Mouse (Mus musculus): Measurements from ENCODE around the gene Glt6d1. TPM values are rescaled to one million over a fixed set of nuclear protein-coding genes. Genes with fewer than 3 reads are reported as not detected.

Glt6d1 gene
- polyA plus RNA-seq, 2 experiments, result not detected

DNA sequence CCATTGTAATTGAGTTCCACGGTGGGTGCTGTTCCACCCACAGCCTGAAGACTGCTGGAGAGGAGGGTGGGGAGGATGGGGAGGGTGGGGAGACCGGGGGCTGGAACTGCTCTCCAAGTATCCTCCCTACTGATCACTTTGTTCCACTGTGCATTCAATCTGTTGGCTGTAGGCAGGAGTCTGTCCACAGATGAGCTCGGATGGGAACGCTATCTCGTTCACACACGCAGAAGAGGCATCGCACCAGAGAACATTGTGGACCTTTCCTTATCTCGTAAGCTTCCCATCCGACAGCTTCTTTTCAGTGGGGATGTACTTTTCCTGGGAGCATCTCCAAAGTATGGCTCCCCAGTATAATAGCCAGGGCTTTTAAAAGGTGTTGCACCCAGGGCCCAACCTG, 36.6 kb downstream of the Glt6d1 start:
- no peaks in the 10 kb centered on the region for H3K27me3 ChIP-seq (ENCODE audit: control insufficient read depth, insufficient read depth, low read length)
- H3K4me3 ChIP-seq (replicated peaks; ENCODE audit: low read length), result no peak overlapping the region
- H3K4me1 ChIP-seq (ENCODE audit: control insufficient read depth, insufficient read depth, low read length), result no peaks in the 10 kb centered on the region
- H3K4me2 ChIP-seq (replicated peaks; ENCODE audit: low read depth, low read length, severe bottlenecking), result no peak overlapping the region
- H3K9ac ChIP-seq (ENCODE audit: low read depth, low read length, severe bottlenecking), result no peak overlapping the region
- WGBS, result 92% methylated on average over 9 of the region's 9 CpGs
- H3K9me3 ChIP-seq (ENCODE audit: control insufficient read depth, low read length), result no peaks in the 10 kb centered on the region
- no peak overlapping the region for H3K27ac ChIP-seq (replicated peaks; ENCODE audit: low read depth, low read length)
- TF ChIP-seq POLR2A (IDR thresholded peaks at IDR 0.05; ENCODE audit: borderline replicate concordance, extremely low read depth, insufficient read depth, insufficient read length), result no peak
- no peak for DNase-seq (ENCODE audit: low spot score)
- ATAC-seq (ENCODE audit: low FRiP score, low read depth), result no peak
- H3K36me3 ChIP-seq (ENCODE audit: control insufficient read depth, insufficient read depth, low read length), result no peaks in the 10 kb centered on the region

DNA sequence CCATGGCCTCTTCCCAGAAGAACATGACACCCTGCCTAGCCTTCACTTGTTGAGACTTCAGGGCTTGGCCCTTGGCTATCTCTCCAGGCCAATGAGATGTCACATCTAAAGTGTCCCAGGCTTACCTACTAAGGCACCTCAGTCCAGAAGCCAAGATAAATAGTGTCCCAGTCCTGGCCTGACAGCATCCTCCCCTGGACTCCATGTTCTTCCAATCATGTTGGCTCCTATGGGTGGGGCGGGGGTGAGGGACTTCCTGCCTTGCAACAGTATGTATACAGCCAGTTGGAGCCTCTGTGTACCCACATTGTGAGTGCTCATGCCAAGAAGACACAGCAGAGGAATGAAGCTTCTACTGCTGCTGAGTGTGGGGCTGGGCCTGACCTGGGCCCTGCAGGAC, 38.9 kb downstream of the Glt6d1 start, which contains the start of gene Lcn11:
Lcn11 (plus strand) TSS at position 301 of the 400 bp plus-strand sequence.
- Histone ChIP-seq H3K36me3 (ENCODE audit: control insufficient read depth, insufficient read depth, low read length) (no peaks in the 10 kb centered on the region), H3K4me3 (replicated peaks; ENCODE audit: low read length) (no peak within 1 kb of the TSS), H3K4me1 (ENCODE audit: control insufficient read depth, insufficient read depth, low read length) (no peaks in the 10 kb centered on the region), H3K9ac (ENCODE audit: low read depth, low read length, severe bottlenecking) (no peak within 1 kb of the TSS), H3K27ac (replicated peaks; ENCODE audit: low read depth, low read length) (no peak within 1 kb of the TSS), H3K27me3 (ENCODE audit: control insufficient read depth, insufficient read depth, low read length) (no peaks in the 10 kb centered on the region), H3K9me3 (ENCODE audit: control insufficient read depth, low read length) (no peaks in the 10 kb centered on the region), H3K4me2 (replicated peaks; ENCODE audit: low read depth, low read length, severe bottlenecking) (no peak within 1 kb of the TSS)
- TF ChIP-seq POLR2A (IDR thresholded peaks at IDR 0.05; ENCODE audit: borderline replicate concordance, extremely low read depth, insufficient read depth, insufficient read length), result no peak
- ATAC-seq (ENCODE audit: low FRiP score, low read depth) (no peak), DNase-seq (ENCODE audit: low spot score) (no peak)
- 100% methylated on average over 1 of the region's 1 CpGs for WGBS

DNA sequence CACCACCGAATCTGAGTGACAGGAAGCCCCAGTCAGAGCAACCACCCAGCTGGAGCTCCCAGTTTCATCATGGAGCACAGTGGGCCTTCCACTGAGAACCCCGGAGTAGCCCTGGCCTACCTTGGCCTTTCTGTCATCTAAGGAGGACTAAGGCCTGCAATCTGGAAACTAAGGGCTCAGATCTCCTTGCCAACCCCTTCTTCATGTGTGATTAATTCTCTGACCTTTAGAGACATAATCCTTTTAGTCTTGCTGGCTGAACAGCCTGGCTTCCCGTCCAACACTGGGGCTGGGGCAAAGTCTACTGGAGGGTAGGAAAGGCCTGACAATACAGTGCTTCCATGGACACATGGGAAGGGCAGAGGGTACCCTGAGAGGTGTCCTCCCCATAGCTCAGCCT, 39.7 kb downstream of the Glt6d1 start:
- H3K4me2 ChIP-seq (replicated peaks; ENCODE audit: low read depth, low read length, severe bottlenecking), result no peak overlapping the region
- no peaks in the 10 kb centered on the region for H3K4me1 ChIP-seq (ENCODE audit: control insufficient read depth, insufficient read depth, low read length)
- no peak overlapping the region for H3K27ac ChIP-seq (replicated peaks; ENCODE audit: low read depth, low read length)
- H3K36me3 ChIP-seq (ENCODE audit: control insufficient read depth, insufficient read depth, low read length), result no peaks in the 10 kb centered on the region
- H3K27me3 ChIP-seq (ENCODE audit: control insufficient read depth, insufficient read depth, low read length), result no peaks in the 10 kb centered on the region
- DNase-seq (ENCODE audit: low spot score), result no peak
- WGBS, result 81% methylated on average over 3 of the region's 3 CpGs
- no peak for TF ChIP-seq POLR2A (IDR thresholded peaks at IDR 0.05; ENCODE audit: borderline replicate concordance, extremely low read depth, insufficient read depth, insufficient read length)
- H3K9me3 ChIP-seq (ENCODE audit: control insufficient read depth, low read length), result no peaks in the 10 kb centered on the region
- H3K4me3 ChIP-seq (replicated peaks; ENCODE audit: low read length), result no peak overlapping the region
- H3K9ac ChIP-seq (ENCODE audit: low read depth, low read length, severe bottlenecking), result no peak overlapping the region
- ATAC-seq (ENCODE audit: low FRiP score, low read depth), result no peak

DNA sequence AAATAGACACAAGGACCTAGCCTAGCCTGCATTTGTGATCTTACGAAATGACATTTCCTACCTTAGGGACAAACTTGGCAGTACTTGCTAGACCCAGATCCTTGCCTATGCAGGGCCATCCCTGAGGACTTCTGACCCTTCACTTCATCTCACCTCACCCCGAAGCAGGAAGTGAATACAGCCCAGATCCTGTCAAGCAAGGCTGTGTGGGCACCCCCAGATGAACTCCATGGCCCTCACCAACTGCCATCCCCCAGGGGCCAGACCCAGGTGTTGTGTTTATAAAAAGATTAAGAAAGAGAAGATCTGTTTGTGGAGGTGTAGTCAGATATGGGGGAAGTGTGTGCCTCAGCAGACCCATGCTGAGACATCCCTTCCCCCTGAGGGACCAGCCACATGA, 41.0 kb downstream of the Glt6d1 start:
- no peaks in the 10 kb centered on the region for H3K9me3 ChIP-seq (ENCODE audit: control insufficient read depth, low read length)
- 68% methylated on average over 2 of the region's 2 CpGs for WGBS
- H3K4me2 ChIP-seq (replicated peaks; ENCODE audit: low read depth, low read length, severe bottlenecking), result no peak overlapping the region

DNA sequence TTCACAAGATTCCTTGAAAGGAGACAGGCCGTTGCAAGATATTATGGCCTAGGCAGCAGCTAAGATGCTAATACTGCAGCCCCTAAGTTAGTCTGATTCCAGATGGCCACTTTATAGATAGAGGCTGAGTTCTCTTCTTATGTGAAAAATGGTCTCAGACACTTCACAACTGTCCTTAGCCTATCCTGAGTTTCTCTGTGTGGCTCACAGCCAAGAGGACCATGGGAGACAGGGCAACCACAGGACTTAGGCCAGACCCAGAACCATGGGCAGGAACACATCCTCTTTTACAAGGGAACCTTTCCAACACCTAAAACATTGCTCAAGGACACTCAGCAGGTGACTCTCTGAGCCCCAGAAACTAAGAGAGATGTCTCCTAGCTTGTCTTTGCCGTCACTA, 42.1 kb downstream of the Glt6d1 start:
- DNase-seq (ENCODE audit: low spot score), result no peak
- Histone ChIP-seq H3K4me2 (replicated peaks; ENCODE audit: low read depth, low read length, severe bottlenecking) (no peak overlapping the region), H3K27ac (replicated peaks; ENCODE audit: low read depth, low read length) (no peak overlapping the region), H3K4me3 (replicated peaks; ENCODE audit: low read length) (no peak overlapping the region), H3K4me1 (ENCODE audit: control insufficient read depth, insufficient read depth, low read length) (no peaks in the 10 kb centered on the region), H3K9ac (ENCODE audit: low read depth, low read length, severe bottlenecking) (no peak overlapping the region), H3K9me3 (ENCODE audit: control insufficient read depth, low read length) (no peaks in the 10 kb centered on the region), H3K36me3 (ENCODE audit: control insufficient read depth, insufficient read depth, low read length) (no peaks in the 10 kb centered on the region), H3K27me3 (ENCODE audit: control insufficient read depth, insufficient read depth, low read length) (no peaks in the 10 kb centered on the region)
- 59% methylated on average over 2 of the region's 2 CpGs for WGBS
- TF ChIP-seq POLR2A (IDR thresholded peaks at IDR 0.05; ENCODE audit: borderline replicate concordance, extremely low read depth, insufficient read depth, insufficient read length), result no peak
- ATAC-seq (ENCODE audit: low FRiP score, low read depth), result no peak

More for the DNA sequence above, 41.0 kb downstream of the Glt6d1 start:
- Histone ChIP-seq H3K4me3 (replicated peaks; ENCODE audit: low read length) (no peak overlapping the region), H3K4me1 (ENCODE audit: control insufficient read depth, insufficient read depth, low read length) (no peaks in the 10 kb centered on the region), H3K27ac (replicated peaks; ENCODE audit: low read depth, low read length) (no peak overlapping the region), H3K9ac (ENCODE audit: low read depth, low read length, severe bottlenecking) (no peak overlapping the region), H3K36me3 (ENCODE audit: control insufficient read depth, insufficient read depth, low read length) (no peaks in the 10 kb centered on the region), H3K27me3 (ENCODE audit: control insufficient read depth, insufficient read depth, low read length) (no peaks in the 10 kb centered on the region)
- DNase-seq (ENCODE audit: low spot score), result no peak
- no peak for ATAC-seq (ENCODE audit: low FRiP score, low read depth)
- no peak for TF ChIP-seq POLR2A (IDR thresholded peaks at IDR 0.05; ENCODE audit: borderline replicate concordance, extremely low read depth, insufficient read depth, insufficient read length)

DNA sequence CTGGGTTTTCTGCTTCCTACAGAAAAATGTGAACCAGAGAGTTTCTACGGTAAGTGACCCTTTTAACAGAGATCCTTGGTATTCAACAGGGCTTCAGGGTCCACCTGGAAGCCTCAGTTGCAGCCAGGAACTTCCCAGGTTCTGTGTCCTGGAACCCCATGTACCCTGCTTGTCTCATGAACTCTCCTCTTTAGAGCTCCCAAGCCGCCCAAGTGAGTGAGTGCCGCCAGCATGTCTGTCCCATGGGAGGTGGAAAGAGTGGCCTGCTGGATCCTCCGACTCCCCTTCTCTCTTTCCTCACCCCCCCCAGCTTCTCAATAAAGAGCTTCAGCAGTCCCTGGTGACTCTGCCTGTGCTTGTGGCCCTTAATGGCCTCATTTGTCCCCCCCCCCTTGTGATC, 47.9 kb downstream of the Glt6d1 start:
- ATAC-seq (ENCODE audit: low FRiP score, low read depth), result no peak

More for the DNA sequence above, 47.9 kb downstream of the Glt6d1 start:
- Histone ChIP-seq H3K36me3 (ENCODE audit: control insufficient read depth, insufficient read depth, low read length) (no peaks in the 10 kb centered on the region), H3K9ac (ENCODE audit: low read depth, low read length, severe bottlenecking) (no peak overlapping the region), H3K9me3 (ENCODE audit: control insufficient read depth, low read length) (no peaks in the 10 kb centered on the region), H3K27me3 (ENCODE audit: control insufficient read depth, insufficient read depth, low read length) (no peaks in the 10 kb centered on the region), H3K4me2 (replicated peaks; ENCODE audit: low read depth, low read length, severe bottlenecking) (no peak overlapping the region), H3K27ac (replicated peaks; ENCODE audit: low read depth, low read length) (no peak overlapping the region), H3K4me1 (ENCODE audit: control insufficient read depth, insufficient read depth, low read length) (no peaks in the 10 kb centered on the region), H3K4me3 (replicated peaks; ENCODE audit: low read length) (no peak overlapping the region)
- WGBS, result 79% methylated on average over 4 of the region's 4 CpGs
- TF ChIP-seq POLR2A (IDR thresholded peaks at IDR 0.05; ENCODE audit: borderline replicate concordance, extremely low read depth, insufficient read depth, insufficient read length), result no peak
- no peak for DNase-seq (ENCODE audit: low spot score)
